Mouse (Mus musculus): ENCODE results near the gene Gal3st4.

GRCm38 (mm10) chr5:138241511-138241910, 31.1 kb downstream of the Gal3st4 start:
- TF ChIP-seq POLR2A (IDR thresholded peaks at IDR 0.05; ENCODE audit: insufficient read depth, low read depth, low read length) (no peak), CTCF (IDR thresholded peaks at IDR 0.05; ENCODE audit: insufficient read depth, low read depth, low read length) (no peak)
